ENCODE assay signal across 8 mouse cellular contexts in genomic region chr14:79140826-79141219, GRCm38 (mm10).
DNase-seq lines count a peak whose midpoint lies in the region; ATAC-seq and TF ChIP-seq lines count a peak whose summit lies in the region.

No protein-coding gene starts in this region.

- TF ChIP-seq EP300 in lung, postnatal 0 days (IDR thresholded peaks at IDR 0.05) = no peak

- no peak overlapping the region for H3K9ac ChIP-seq in embryonic facial prominence, embryonic 11.5 days (replicated peaks; ENCODE audit: low read length)
- no peak overlapping the region for H3K9ac ChIP-seq in hindbrain, embryonic 12.5 days
- H3K9ac ChIP-seq in lung, postnatal 0 days (replicated peaks; ENCODE audit: low read depth) = no peak overlapping the region

- DNase-seq in embryonic facial prominence, embryonic 11.5 days (ENCODE audit: low spot score) = no peak
- DNase-seq in embryonic facial prominence, embryonic 10.5 days (ENCODE audit: low spot score) = no peak
- peak; percentile 45 to 69 for DNase-seq in cerebellum, postnatal 14 days
- peak; percentile 73 for DNase-seq in lung, postnatal 0 days (ENCODE audit: low spot score)
- DNase-seq in spleen, postnatal 4 days (ENCODE audit: low spot score in 2 of 2) = no peak
- no peak for DNase-seq in Muller cell, postnatal 12 days (ENCODE audit: inconsistent ontology term)

- TF ChIP-seq CTCF in lung, postnatal 0 days (IDR thresholded peaks at IDR 0.05) = no peak

- no peaks in the 10 kb centered on the region for H3K9me3 ChIP-seq in embryonic facial prominence, embryonic 11.5 days (replicated peaks; ENCODE audit: control insufficient read depth, low read length)
- H3K9me3 ChIP-seq in embryonic facial prominence, embryonic 10.5 days = no peaks in the 10 kb centered on the region
- H3K9me3 ChIP-seq in hindbrain, embryonic 12.5 days (replicated peaks) = no peaks in the 10 kb centered on the region
- H3K9me3 ChIP-seq in lung, postnatal 0 days (ENCODE audit: low read length) = no peaks in the 10 kb centered on the region

- 0 out of 2 replicates have a peak, but pooled peaks have one; percentile 30 for ATAC-seq in embryonic facial prominence, embryonic 11.5 days (replicated peaks; ENCODE audit: insufficient number of reproducible peaks, low FRiP score, low TSS enrichment, low read depth)
- peak; percentile 51 for ATAC-seq in hindbrain, embryonic 12.5 days (ENCODE audit: low FRiP score)
- peak; percentile 47 for ATAC-seq in lung, postnatal 0 days
- no peak for ATAC-seq in megakaryocyte-erythroid progenitor cell, adult 5-6 weeks (replicated peaks; ENCODE audit: low FRiP score, low TSS enrichment, poor library complexity, severe bottlenecking)

- no peaks in the 10 kb centered on the region for H3K27me3 ChIP-seq in embryonic facial prominence, embryonic 11.5 days (ENCODE audit: control insufficient read depth, insufficient read depth, low read length)
- no peaks in the 10 kb centered on the region for H3K27me3 ChIP-seq in embryonic facial prominence, embryonic 10.5 days (replicated peaks; ENCODE audit: low read depth, poor library complexity, severe bottlenecking)
- no peaks in the 10 kb centered on the region for H3K27me3 ChIP-seq in hindbrain, embryonic 12.5 days
- H3K27me3 ChIP-seq in lung, postnatal 0 days (replicated peaks; ENCODE audit: insufficient read depth, low read length) = no peaks in the 10 kb centered on the region

- H3K4me2 ChIP-seq in embryonic facial prominence, embryonic 11.5 days (ENCODE audit: low read depth, low read length) = no peak overlapping the region
- peak overlapping the region; percentile 36 for H3K4me2 ChIP-seq in hindbrain, embryonic 12.5 days (replicated peaks)
- no peak overlapping the region for H3K4me2 ChIP-seq in lung, postnatal 0 days (replicated peaks; ENCODE audit: low read depth, low read length)

- H3K4me1 ChIP-seq in embryonic facial prominence, embryonic 11.5 days (ENCODE audit: control insufficient read depth, insufficient read depth, low read length) = no peaks in the 10 kb centered on the region; the same call in 1 of the 2 replicates
- peaks cover 32% of the 10 kb centered on the region for H3K4me1 ChIP-seq in embryonic facial prominence, embryonic 10.5 days
- H3K4me1 ChIP-seq in hindbrain, embryonic 12.5 days = peaks cover 19% of the 10 kb centered on the region
- peaks cover 21% of the 10 kb centered on the region; the same call in 1 of the 2 replicates for H3K4me1 ChIP-seq in lung, postnatal 0 days (ENCODE audit: insufficient read depth, low read depth, low read length)

- H3K4me3 ChIP-seq in embryonic facial prominence, embryonic 11.5 days (ENCODE audit: low read depth, low read length) = no peak overlapping the region
- H3K4me3 ChIP-seq in embryonic facial prominence, embryonic 10.5 days = no peak overlapping the region
- H3K4me3 ChIP-seq in hindbrain, embryonic 12.5 days = no peak overlapping the region
- H3K4me3 ChIP-seq in lung, postnatal 0 days (ENCODE audit: low read depth, low read length) = no peak overlapping the region

- no peak overlapping the region for H3K27ac ChIP-seq in embryonic facial prominence, embryonic 11.5 days (replicated peaks; ENCODE audit: low read depth, low read length)
- H3K27ac ChIP-seq in embryonic facial prominence, embryonic 10.5 days (replicated peaks) = no peak overlapping the region
- 0 out of 2 replicates have a peak overlapping the region, but pooled peaks have one; percentile 41 for H3K27ac ChIP-seq in hindbrain, embryonic 12.5 days
- peak overlapping the region; percentile 89 for H3K27ac ChIP-seq in lung, postnatal 0 days (ENCODE audit: low read length)

- 70% methylated on average over 2 of the region's 2 CpGs for WGBS in embryonic facial prominence, embryonic 11.5 days
- WGBS in embryonic facial prominence, embryonic 10.5 days = 78% methylated on average over 2 of the region's 2 CpGs
- WGBS in hindbrain, embryonic 12.5 days = 57% methylated on average over 2 of the region's 2 CpGs
- 44% methylated on average over 2 of the region's 2 CpGs for WGBS in lung, postnatal 0 days

- H3K36me3 ChIP-seq in embryonic facial prominence, embryonic 11.5 days (replicated peaks; ENCODE audit: control insufficient read depth, insufficient read depth, low read depth, low read length) = no peaks in the 10 kb centered on the region
- H3K36me3 ChIP-seq in embryonic facial prominence, embryonic 10.5 days (replicated peaks) = no peaks in the 10 kb centered on the region
- H3K36me3 ChIP-seq in hindbrain, embryonic 12.5 days = no peaks in the 10 kb centered on the region
- H3K36me3 ChIP-seq in lung, postnatal 0 days (ENCODE audit: insufficient read depth, low read length) = no peaks in the 10 kb centered on the region

Comparison
In these comparisons a context has a peak if more than half of its experiments do, and no peak if none do; other contexts are left out.
1. DNase-seq: peak in cerebellum, postnatal 14 days (2 of 2) and lung, postnatal 0 days (single experiment); none in embryonic facial prominence, embryonic 11.5 days (single experiment), embryonic facial prominence, embryonic 10.5 days (single experiment), spleen, postnatal 4 days (0 of 2) and Muller cell, postnatal 12 days (single experiment).
2. H3K27ac ChIP-seq: peak in hindbrain, embryonic 12.5 days (single experiment) and lung, postnatal 0 days (single experiment); none in embryonic facial prominence, embryonic 11.5 days (single experiment) and embryonic facial prominence, embryonic 10.5 days (single experiment).